Comparison of ENCODE assay signal across 27 mouse cellular contexts in the genomic region with DNA sequence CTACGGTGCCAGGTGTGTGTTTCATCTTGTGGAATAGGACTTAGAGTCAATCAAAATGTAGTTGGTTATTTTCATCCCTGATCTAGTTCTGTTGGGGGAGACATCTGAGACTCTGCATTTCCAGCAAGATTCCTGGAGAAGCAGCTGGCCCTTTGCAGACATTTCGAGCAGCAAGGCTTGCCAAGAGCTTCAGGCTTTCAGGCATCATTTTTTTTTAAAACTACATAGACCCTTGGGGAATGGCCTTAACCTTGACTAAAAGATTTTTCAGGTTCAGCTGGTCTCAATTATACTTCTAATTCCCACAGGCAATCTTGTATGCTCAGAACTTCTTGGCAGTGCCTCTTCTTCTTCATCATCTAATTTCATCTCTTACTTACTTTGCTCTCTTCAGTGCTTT. TPM values are rescaled to one million over a fixed set of nuclear protein-coding genes. Genes with fewer than 3 reads are reported as not detected.
"Had no signal": no experiment of that assay in that cellular context is flagged by ENCODE, and none has a peak within 500 bp of the region (broad histone marks: within the 10 kb centered on the region; RNA-seq: fewer than 3 reads in every experiment).

No protein-coding gene starts in this region.

- H3K27ac ChIP-seq: heart, adult 2 months; heart, embryonic 13.5 days; heart, embryonic 15.5 days; hindbrain, embryonic 13.5 days; hindbrain, embryonic 15.5 days; hindbrain, postnatal 0 days; kidney, embryonic 15.5 days; kidney, postnatal 0 days; layer of hippocampus, adult 2 months; left cerebral cortex, adult 2 months; limb, embryonic 15.5 days; liver, embryonic 13.5 days; liver, embryonic 15.5 days had no signal

- H3K4me3 ChIP-seq: heart, adult 2 months; heart, embryonic 13.5 days; heart, embryonic 15.5 days; hindbrain, embryonic 13.5 days; hindbrain, embryonic 15.5 days; kidney, embryonic 15.5 days; layer of hippocampus, adult 2 months; left cerebral cortex, adult 2 months; limb, embryonic 15.5 days; liver, embryonic 13.5 days; liver, embryonic 15.5 days had no signal

- H3K36me3 ChIP-seq: heart, embryonic 13.5 days; heart, embryonic 15.5 days; kidney, embryonic 15.5 days; limb, embryonic 15.5 days; liver, embryonic 13.5 days; liver, embryonic 15.5 days had no signal

- H3K27me3 ChIP-seq: heart, embryonic 13.5 days; heart, embryonic 15.5 days; hindbrain, embryonic 13.5 days; hindbrain, embryonic 15.5 days; kidney, embryonic 15.5 days; limb, embryonic 15.5 days; liver, embryonic 13.5 days; liver, embryonic 15.5 days had no signal

- H3K9me3 ChIP-seq: heart, embryonic 13.5 days; heart, embryonic 15.5 days; hindbrain, embryonic 15.5 days; kidney, embryonic 15.5 days; limb, embryonic 15.5 days; liver, embryonic 13.5 days; liver, embryonic 15.5 days had no signal

- ATAC-seq: hindbrain, postnatal 0 days; intestine, embryonic 16.5 days; liver, postnatal 0 days had no signal

- H3K4me2 ChIP-seq: heart, embryonic 11.5 days; heart, embryonic 13.5 days; heart, embryonic 15.5 days; hindbrain, embryonic 13.5 days; hindbrain, embryonic 15.5 days; kidney, embryonic 15.5 days; limb, embryonic 15.5 days; liver, embryonic 11.5 days; liver, embryonic 13.5 days; liver, embryonic 15.5 days had no signal

- DNase-seq: gastrocnemius, postnatal 36 days; heart, adult 11 months; heart, adult 2 months; heart, postnatal 14 days; heart, postnatal 36 days; kidney, adult 11 months; kidney, adult 2 months; kidney, adult 9 months; kidney, postnatal 14 days; kidney, postnatal 4 days; liver, embryonic 13.5 days; liver, postnatal 0 days had no signal

- H3K9ac ChIP-seq: heart, embryonic 13.5 days; heart, embryonic 15.5 days; hindbrain, embryonic 13.5 days; hindbrain, embryonic 15.5 days; kidney, embryonic 15.5 days; limb, embryonic 15.5 days; liver, embryonic 13.5 days; liver, embryonic 15.5 days; liver, postnatal 0 days had no signal

- H3K4me1 ChIP-seq: heart, embryonic 13.5 days; heart, embryonic 15.5 days; hindbrain, embryonic 13.5 days; hindbrain, embryonic 15.5 days; kidney, embryonic 15.5 days; limb, embryonic 15.5 days; liver, embryonic 13.5 days; liver, embryonic 15.5 days had no signal

RNA-seq across cellular contexts. Expression of a gene that starts 35.9 kb away (rescaled TPM):
- total RNA-seq: hematopoietic stem cell, adult 5-6 weeks had no signal
- polyA plus RNA-seq: kidney, adult 2 months; liver, embryonic 15.5 days; liver, postnatal 0 days had no signal
